ENCODE assay signal across 8 mouse cellular contexts in the genomic region with DNA sequence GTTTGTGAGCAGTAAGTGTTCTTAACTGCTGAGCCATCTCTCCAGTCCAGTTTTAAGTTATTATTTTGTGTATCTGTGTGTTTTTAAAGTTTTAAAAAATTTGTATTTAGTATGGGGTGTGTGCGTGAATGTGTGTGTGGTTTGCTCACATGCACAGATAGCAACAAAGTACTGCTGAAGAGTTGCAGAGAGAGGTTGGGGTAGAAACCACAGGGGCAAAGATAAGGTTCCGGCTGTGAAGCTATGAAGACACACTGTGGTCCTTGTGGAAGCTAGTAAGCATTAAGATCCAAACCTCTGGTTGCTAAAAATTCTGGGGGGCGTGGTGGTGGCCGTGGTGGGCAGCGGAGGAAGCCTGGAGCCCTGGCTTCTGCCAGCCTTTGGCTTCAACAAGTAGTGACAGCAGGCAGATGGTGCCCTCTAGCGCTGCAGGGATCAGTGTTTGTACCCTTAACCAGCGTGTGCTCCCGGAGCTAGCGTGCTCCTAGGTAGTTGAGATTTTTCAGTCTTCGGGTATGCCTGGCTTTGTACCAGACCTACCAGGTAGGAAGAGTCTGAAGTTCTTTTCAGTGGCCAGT. TPM values are rescaled to one million over a fixed set of nuclear protein-coding genes. Genes with fewer than 3 reads are reported as not detected.
DNase-seq lines count a peak whose midpoint lies in the region; ATAC-seq and TF ChIP-seq lines count a peak whose summit lies in the region.

No protein-coding gene starts in this region.

- peak; percentile 58 to 71 for DNase-seq in cerebellum, adult 18-20 months
- no peak for DNase-seq in cerebellum, adult 9-10 months
- peak; percentile 47 for DNase-seq in midbrain, postnatal 0 days (ENCODE audit: low spot score)
- DNase-seq in spleen, adult 12 weeks (ENCODE audit: low spot score), result peak; percentile 35
- no peak for DNase-seq in urinary bladder, adult 2 months (ENCODE audit: low spot score)

- no peak overlapping the region for H3K27ac ChIP-seq in midbrain, postnatal 0 days (ENCODE audit: low read depth, low read length)
- no peak overlapping the region for H3K27ac ChIP-seq in midbrain, embryonic 16.5 days (ENCODE audit: low read length)
- H3K27ac ChIP-seq in heart, embryonic 15.5 days, result no peak overlapping the region
- H3K27ac ChIP-seq in liver, embryonic 15.5 days (replicated peaks), result 0 out of 2 replicates have a peak overlapping the region, but pooled peaks have one; percentile 14

- H3K36me3 ChIP-seq in midbrain, postnatal 0 days (ENCODE audit: insufficient read depth, low read length), result no peaks in the 10 kb centered on the region; the same call in 1 of the 2 replicates
- no peaks in the 10 kb centered on the region for H3K36me3 ChIP-seq in midbrain, embryonic 16.5 days (ENCODE audit: control insufficient read depth, insufficient read depth, low read length)
- H3K36me3 ChIP-seq in heart, embryonic 15.5 days, result no peaks in the 10 kb centered on the region
- no peaks in the 10 kb centered on the region for H3K36me3 ChIP-seq in liver, embryonic 15.5 days (replicated peaks)

- H3K9ac ChIP-seq in midbrain, postnatal 0 days (replicated peaks; ENCODE audit: low read length, poor library complexity, severe bottlenecking), result no peak overlapping the region
- H3K9ac ChIP-seq in midbrain, embryonic 16.5 days (ENCODE audit: low read depth, low read length), result no peak overlapping the region
- 0 out of 2 replicates have a peak overlapping the region, but pooled peaks have one; percentile 0 for H3K9ac ChIP-seq in heart, embryonic 15.5 days
- no peak overlapping the region for H3K9ac ChIP-seq in liver, embryonic 15.5 days

- H3K27me3 ChIP-seq in midbrain, postnatal 0 days (ENCODE audit: insufficient read depth, low read length), result no peaks in the 10 kb centered on the region
- H3K27me3 ChIP-seq in midbrain, embryonic 16.5 days (ENCODE audit: control insufficient read depth, insufficient read depth, low read depth, low read length), result no peaks in the 10 kb centered on the region
- no peaks in the 10 kb centered on the region for H3K27me3 ChIP-seq in heart, embryonic 15.5 days
- H3K27me3 ChIP-seq in liver, embryonic 15.5 days, result no peaks in the 10 kb centered on the region

- no peak overlapping the region for H3K4me3 ChIP-seq in midbrain, postnatal 0 days (ENCODE audit: low read depth, low read length)
- H3K4me3 ChIP-seq in midbrain, embryonic 16.5 days (ENCODE audit: low read depth, low read length), result no peak overlapping the region
- no peak overlapping the region for H3K4me3 ChIP-seq in heart, embryonic 15.5 days
- H3K4me3 ChIP-seq in liver, embryonic 15.5 days (replicated peaks), result no peak overlapping the region

- H3K4me1 ChIP-seq in midbrain, postnatal 0 days (ENCODE audit: insufficient read depth, low read length), result no peaks in the 10 kb centered on the region
- peaks cover 6% of the 10 kb centered on the region for H3K4me1 ChIP-seq in midbrain, embryonic 16.5 days (ENCODE audit: control insufficient read depth, insufficient read depth, low read length)
- H3K4me1 ChIP-seq in heart, embryonic 15.5 days (replicated peaks), result peaks cover 10% of the 10 kb centered on the region
- H3K4me1 ChIP-seq in liver, embryonic 15.5 days (replicated peaks), result peaks cover 56% of the 10 kb centered on the region

- peak; percentile 56 for TF ChIP-seq CTCF in midbrain, postnatal 0 days (IDR thresholded peaks at IDR 0.05)

- no peak overlapping the region for H3K4me2 ChIP-seq in midbrain, postnatal 0 days (ENCODE audit: low read depth, low read length, poor library complexity, severe bottlenecking)
- no peak overlapping the region for H3K4me2 ChIP-seq in midbrain, embryonic 16.5 days (ENCODE audit: low read length)
- H3K4me2 ChIP-seq in heart, embryonic 15.5 days, result peak overlapping the region; percentile 6; the same call in 1 of the 2 replicates
- H3K4me2 ChIP-seq in liver, embryonic 15.5 days, result peak overlapping the region; percentile 37

- no peak for ATAC-seq in midbrain, postnatal 0 days (ENCODE audit: low FRiP score)
- ATAC-seq in midbrain, embryonic 16.5 days, result no peak
- ATAC-seq in heart, embryonic 15.5 days (replicated peaks; ENCODE audit: insufficient number of reproducible peaks, insufficient read depth, low FRiP score, low read depth), result no peak
- ATAC-seq in liver, embryonic 15.5 days (ENCODE audit: insufficient read depth), result no peak

- no peaks in the 10 kb centered on the region for H3K9me3 ChIP-seq in midbrain, postnatal 0 days (ENCODE audit: low read length)
- no peaks in the 10 kb centered on the region for H3K9me3 ChIP-seq in midbrain, embryonic 16.5 days (replicated peaks; ENCODE audit: control insufficient read depth, low read length, poor library complexity, severe bottlenecking)
- H3K9me3 ChIP-seq in heart, embryonic 15.5 days (replicated peaks), result no peaks in the 10 kb centered on the region
- no peaks in the 10 kb centered on the region for H3K9me3 ChIP-seq in liver, embryonic 15.5 days (replicated peaks)

- 54% methylated on average over 10 of the region's 10 CpGs for WGBS in midbrain, postnatal 0 days
- WGBS in midbrain, embryonic 16.5 days, result 54% methylated on average over 10 of the region's 10 CpGs
- 33% methylated on average over 10 of the region's 10 CpGs for WGBS in heart, embryonic 15.5 days
- 16% methylated on average over 10 of the region's 10 CpGs for WGBS in liver, embryonic 15.5 days (ENCODE audit: insufficient replicate concordance)

RNA-seq across cellular contexts. Expression of a gene that starts 13.7 kb away (rescaled TPM):
- total RNA-seq in midbrain, postnatal 0 days (2014; rRNA removed), result 104 and 112 TPM in 2 replicates
- 84.8 and 86.5 TPM in 2 replicates for polyA plus RNA-seq in midbrain, postnatal 0 days (2015; fragmentation: Nextera tagmentation; extraction: Ambion mirVana)
- polyA plus RNA-seq in midbrain, embryonic 16.5 days (2015; fragmentation: Nextera tagmentation; extraction: Ambion mirVana), result 100 and 125 TPM in 2 replicates
- polyA plus RNA-seq in heart, embryonic 15.5 days (2015; fragmentation: Nextera tagmentation; extraction: Ambion mirVana), result 9.8 and 18.4 TPM in 2 replicates
- 18.7 and 20.1 TPM in 2 replicates for polyA plus RNA-seq in liver, embryonic 15.5 days (2015; fragmentation: Nextera tagmentation; extraction: Ambion mirVana)
- polyA plus RNA-seq in urinary bladder, adult 2 months (2012; rRNA removed), result 27.3 and 40.5 TPM in 2 replicates

RNA-seq across cellular contexts. Expression of a gene that starts 20.6 kb away (rescaled TPM):
- 89.5 and 96.0 TPM in 2 replicates for total RNA-seq in midbrain, postnatal 0 days (2014; rRNA removed)
- polyA plus RNA-seq in midbrain, postnatal 0 days (2015; fragmentation: Nextera tagmentation; extraction: Ambion mirVana), result 42.3 and 43.9 TPM in 2 replicates
- polyA plus RNA-seq in midbrain, embryonic 16.5 days (2015; fragmentation: Nextera tagmentation; extraction: Ambion mirVana), result 38.3 and 41.6 TPM in 2 replicates
- 36.5 and 40.7 TPM in 2 replicates for polyA plus RNA-seq in heart, embryonic 15.5 days (2015; fragmentation: Nextera tagmentation; extraction: Ambion mirVana)
- polyA plus RNA-seq in liver, embryonic 15.5 days (2015; fragmentation: Nextera tagmentation; extraction: Ambion mirVana), result 23.5 and 25.8 TPM in 2 replicates
- polyA plus RNA-seq in urinary bladder, adult 2 months (2012; rRNA removed), result 3.5 and 7.5 TPM in 2 replicates

RNA-seq across cellular contexts. Expression of a gene that starts 28.0 kb away (rescaled TPM):
- total RNA-seq in midbrain, postnatal 0 days (2014; rRNA removed), result 17.8 and 32.9 TPM in 2 replicates
- polyA plus RNA-seq in midbrain, postnatal 0 days (2015; fragmentation: Nextera tagmentation; extraction: Ambion mirVana), result 10.9 TPM in 2 replicates
- polyA plus RNA-seq in midbrain, embryonic 16.5 days (2015; fragmentation: Nextera tagmentation; extraction: Ambion mirVana), result 12.4 and 12.8 TPM in 2 replicates
- 7.0 and 10.4 TPM in 2 replicates for polyA plus RNA-seq in heart, embryonic 15.5 days (2015; fragmentation: Nextera tagmentation; extraction: Ambion mirVana)
- polyA plus RNA-seq in liver, embryonic 15.5 days (2015; fragmentation: Nextera tagmentation; extraction: Ambion mirVana), result 4.8 and 4.9 TPM in 2 replicates
- polyA plus RNA-seq in urinary bladder, adult 2 months (2012; rRNA removed), result 15.7 and 16.8 TPM in 2 replicates

Comparison
In these comparisons a context has a peak if more than half of its experiments do, and no peak if none do; other contexts are left out.
1. DNase-seq: peak in cerebellum, adult 18-20 months (2 of 2), midbrain, postnatal 0 days (single experiment) and spleen, adult 12 weeks (single experiment); none in cerebellum, adult 9-10 months (single experiment) and urinary bladder, adult 2 months (single experiment).
2. H3K4me2 ChIP-seq: peak in heart, embryonic 15.5 days (single experiment) and liver, embryonic 15.5 days (single experiment); none in midbrain, postnatal 0 days (single experiment) and midbrain, embryonic 16.5 days (single experiment).